Mouse (Mus musculus) G1E-ER4 (cell line): ENCODE measurements around the gene Impdh2. TPM values are rescaled to one million over a fixed set of nuclear protein-coding genes. Genes with fewer than 3 reads are reported as not detected.

ENCODE experiments used
- GATA1 ChIP-seq: IDR thresholded peaks from one replicate; pipeline ENCODE4 v1.8.0; 2012; ENCODE audit warnings: low read length, inconsistent platforms
- polyA plus RNA-seq: library from polyadenylated mRNA; stranded (reverse); fragments of >175 nt; gene quantifications from 2 replicates; pipeline ENCODE4 v1.2.3, GENCODE M21; 2012

The Impdh2 gene
- polyA plus RNA-seq, 1 experiment = 146 TPM

- no peak for TF ChIP-seq GATA1
Observed at GRCm38 (mm10) chr9:108577934-108578544, 18.0 kb downstream of the Impdh2 start.

GRCm38 (mm10) chr9:108578545-108579343 is 18.7 kb downstream of the Impdh2 start, which contains the start of gene Wdr6:
Gene Wdr6 (minus strand): TSS chr9:108578739.
- no peak for TF ChIP-seq GATA1

DNA sequence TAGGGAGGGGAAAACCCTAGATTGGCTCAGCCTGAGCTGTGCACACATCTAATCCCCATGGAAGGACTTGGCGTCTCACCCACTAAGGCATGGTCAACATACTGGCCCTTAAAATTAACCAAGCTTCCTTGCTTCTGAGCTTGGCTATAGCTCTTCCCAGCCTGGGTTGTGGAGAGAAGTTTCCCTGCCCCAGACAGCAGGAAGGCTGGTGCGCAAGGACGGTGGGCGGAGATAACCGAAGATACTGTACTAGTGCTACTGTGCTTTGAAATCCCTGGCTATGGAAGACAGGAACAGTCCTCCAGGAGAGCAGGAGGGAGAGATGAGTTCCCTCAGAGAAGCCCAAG is 19.2 kb downstream of the Impdh2 start:
- TF ChIP-seq GATA1 = no peak

DNA sequence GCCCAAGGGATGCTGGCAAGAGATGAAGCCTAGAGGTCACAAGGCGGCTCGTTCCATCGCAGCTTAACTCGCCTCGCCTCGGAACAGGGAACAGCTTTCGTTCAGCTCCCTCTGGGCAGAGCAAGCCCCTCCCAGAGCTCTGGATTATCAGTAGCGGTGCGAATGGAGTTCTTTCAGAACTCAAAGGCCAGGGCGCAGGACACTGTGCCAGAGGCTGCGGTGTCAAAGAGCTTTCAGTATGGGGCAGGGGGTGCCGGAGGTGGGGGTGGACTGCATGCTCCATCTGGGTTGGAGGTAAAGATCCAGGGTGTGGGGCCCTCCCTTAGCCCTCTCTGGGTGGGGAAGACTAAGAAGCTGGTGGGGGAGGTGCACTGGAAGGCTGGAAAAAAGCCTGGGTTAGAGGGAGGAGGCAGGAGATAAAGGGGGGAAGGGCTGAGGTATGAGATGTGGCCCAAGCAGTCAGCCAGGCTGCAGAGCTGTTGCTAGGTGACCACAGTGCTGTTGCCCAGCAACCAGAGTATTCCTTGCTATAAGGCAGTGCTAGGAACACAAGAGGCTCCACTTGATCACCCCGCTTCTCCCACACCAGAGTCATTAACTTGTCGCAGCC is 27.6 kb downstream of the Impdh2 start:
- TF ChIP-seq GATA1 = no peak

GRCm38 (mm10) chr9:108589229-108589628 is 29.1 kb downstream of the Impdh2 start:
- no peak for TF ChIP-seq GATA1

- no peak for TF ChIP-seq GATA1
Observed at GRCm38 (mm10) chr9:108591462-108591861, 31.4 kb downstream of the Impdh2 start.

DNA sequence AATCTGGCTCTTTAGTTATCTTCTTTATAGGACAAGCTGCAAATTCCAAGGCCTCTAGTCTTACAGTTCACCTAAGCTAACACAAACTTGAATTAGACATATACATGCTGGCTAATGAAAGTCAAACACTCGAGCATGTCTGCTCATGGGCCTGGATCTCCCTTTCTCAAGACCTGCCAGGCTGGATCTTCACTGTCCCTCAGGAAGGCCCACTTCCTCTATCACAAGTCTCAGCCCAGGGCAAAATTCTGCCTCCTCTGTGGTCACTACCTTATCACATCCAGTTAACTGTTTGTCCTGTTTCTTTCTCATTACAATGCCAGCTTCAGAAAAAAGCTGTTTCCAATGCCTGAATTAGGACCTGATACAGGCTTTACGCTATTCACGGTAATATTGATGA is 34.3 kb downstream of the Impdh2 start:
- TF ChIP-seq GATA1 = no peak

DNA sequence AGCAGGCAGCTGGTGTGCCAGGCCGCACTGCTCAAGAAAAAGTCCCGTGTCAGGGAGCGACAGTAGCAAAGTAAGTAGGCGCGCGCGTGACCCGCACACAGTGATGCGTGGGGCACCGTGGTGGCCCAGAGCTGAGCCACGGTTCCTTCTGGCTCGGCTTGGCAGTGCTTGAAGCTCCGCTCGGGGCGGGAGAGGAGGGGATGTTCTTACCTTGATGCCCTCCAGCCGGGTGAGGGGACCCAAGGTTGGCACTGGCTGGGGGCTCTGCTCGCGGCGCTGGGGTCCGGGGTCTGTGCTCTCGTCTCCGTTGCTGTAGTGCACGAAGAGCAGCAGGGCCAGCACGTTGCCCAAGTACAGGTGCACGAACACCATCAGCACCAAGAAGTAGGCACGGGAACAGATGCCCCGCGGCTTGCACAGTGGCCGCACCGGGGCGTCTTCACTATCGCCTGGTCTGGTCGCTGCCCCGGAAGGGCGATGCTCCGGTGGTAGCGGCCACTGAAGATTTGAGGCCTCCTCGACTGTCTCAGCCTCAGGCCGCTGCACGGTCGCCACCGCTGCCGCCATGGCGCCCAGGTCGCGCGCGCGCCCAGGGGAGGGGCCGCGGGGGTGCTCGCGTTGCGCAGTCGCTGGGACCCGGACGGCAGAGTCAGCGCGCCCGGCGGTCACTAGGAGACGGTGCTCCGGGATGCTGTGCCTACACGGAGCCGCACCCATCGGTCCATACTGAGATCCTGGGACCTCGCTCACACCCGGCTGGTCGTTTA is 37.1 kb downstream of the Impdh2 start, which contains the start of gene P4htm:
Gene P4htm, minus strand, starts transcription at position 670 of the 767 bp plus-strand sequence.
- no peak for TF ChIP-seq GATA1

DNA sequence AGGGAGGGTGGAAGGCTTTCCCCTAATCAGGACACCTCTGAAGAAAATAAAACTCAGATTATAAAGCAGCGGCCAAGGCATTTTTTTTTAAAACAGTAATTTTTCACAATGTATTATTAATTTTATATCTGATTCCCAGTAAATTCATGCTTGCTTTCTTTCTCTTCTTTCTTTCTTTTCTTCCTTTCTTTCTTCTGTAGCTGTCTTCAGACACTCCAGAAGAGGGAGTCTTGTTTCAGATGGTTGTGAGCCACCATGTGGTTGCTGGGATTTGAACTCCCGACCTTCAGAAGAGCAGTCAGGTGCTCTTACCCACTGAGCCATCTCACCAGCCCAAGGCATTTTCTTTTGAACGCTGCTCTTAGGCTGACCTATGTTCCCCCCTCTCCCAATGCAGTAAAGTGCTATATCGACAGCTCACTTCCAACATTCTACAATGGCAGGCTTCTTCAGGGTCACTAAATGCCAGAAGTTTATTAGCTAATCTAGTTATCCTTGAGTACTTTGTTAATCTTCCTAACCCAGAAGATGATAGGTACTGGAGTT is 39.0 kb downstream of the Impdh2 start:
- TF ChIP-seq GATA1 = no peak

DNA sequence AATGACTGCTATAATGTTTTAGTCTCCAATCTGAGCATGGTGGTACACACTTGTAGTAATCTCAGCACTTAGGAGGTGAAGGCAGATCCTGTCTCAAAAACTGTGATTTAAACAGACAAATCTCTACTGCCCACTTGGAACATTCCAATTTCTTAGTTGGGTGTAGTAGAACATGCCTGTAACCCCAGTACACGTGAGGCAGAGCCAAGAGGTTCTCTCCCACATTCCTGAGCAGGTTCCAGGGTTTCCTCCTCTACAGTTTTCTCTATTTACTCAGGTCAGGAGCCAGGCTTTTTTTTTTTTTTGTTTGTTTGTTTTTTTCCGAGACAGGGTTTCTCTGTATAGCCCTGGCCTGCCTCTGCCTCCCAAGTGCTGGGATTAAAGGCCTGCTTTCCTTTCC is 39.9 kb downstream of the Impdh2 start:
- no peak for TF ChIP-seq GATA1

GRCm38 (mm10) chr9:108601986-108602385 is 41.9 kb downstream of the Impdh2 start:
- no peak for TF ChIP-seq GATA1

GRCm38 (mm10) chr9:108608889-108609288 is 48.8 kb downstream of the Impdh2 start:
- no peak for TF ChIP-seq GATA1

DNA sequence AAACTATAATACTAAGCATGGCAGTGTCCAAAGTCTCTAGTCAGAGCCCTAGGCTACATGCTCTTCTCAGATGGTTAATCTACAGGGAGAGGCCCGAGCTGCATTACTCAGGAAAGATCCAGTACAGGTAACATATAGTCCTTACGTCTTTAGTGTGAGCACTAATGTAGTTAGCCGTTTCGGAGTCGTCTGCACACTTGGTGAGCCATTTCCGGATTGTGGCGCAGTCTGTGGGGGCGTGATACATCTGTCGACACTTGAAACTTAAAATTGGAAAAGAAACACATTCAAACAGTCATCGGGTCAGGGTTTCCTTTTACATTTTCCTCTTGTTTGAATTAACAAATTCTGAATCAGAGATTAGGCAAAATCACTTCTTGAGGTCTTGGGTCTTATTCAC is 51.4 kb downstream of the Impdh2 start:
- TF ChIP-seq GATA1 = no peak

Other genes starting within 250 kb of the Impdh2 start
- 350 and 513 TPM in 2 replicates for gene Gpx1, start 221.4 kb upstream of the Impdh2 start, polyA plus RNA-seq
- 34.7 and 107 TPM in 2 replicates for gene Usp4, start 212.4 kb upstream of the Impdh2 start, polyA plus RNA-seq
- gene 1700102P08Rik, start 167.5 kb upstream of the Impdh2 start, polyA plus RNA-seq = 0.51 and 0.69 TPM in 2 replicates
- gene Ccdc36, start 131.8 kb upstream of the Impdh2 start, polyA plus RNA-seq = not detected in 2 replicates
- gene BC048562, start 123.8 kb upstream of the Impdh2 start, polyA plus RNA-seq = not detected in 2 replicates
- gene Ccdc71, start 99.8 kb upstream of the Impdh2 start, polyA plus RNA-seq = 26.4 and 34.2 TPM in 2 replicates
- gene Klhdc8b, start 98.7 kb upstream of the Impdh2 start, polyA plus RNA-seq = 195 and 224 TPM in 2 replicates
- gene Lamb2, start 80.5 kb upstream of the Impdh2 start, polyA plus RNA-seq = 0.05 and 0.25 TPM in 2 replicates
- 101 and 102 TPM in 2 replicates for gene Usp19, start 69.7 kb upstream of the Impdh2 start, polyA plus RNA-seq
- 35.0 and 132 TPM in 2 replicates for gene Qars, start 52.6 kb upstream of the Impdh2 start, polyA plus RNA-seq
- 87.8 and 118 TPM in 2 replicates for gene Qrich1, start 43.5 kb upstream of the Impdh2 start, polyA plus RNA-seq
- gene Ndufaf3, start 7.1 kb downstream of the Impdh2 start, polyA plus RNA-seq = 17.2 and 26.6 TPM in 2 replicates
- gene Dalrd3, start 9.6 kb downstream of the Impdh2 start, polyA plus RNA-seq = 76.1 and 91.0 TPM in 2 replicates
- gene Wdr6, start 18.5 kb downstream of the Impdh2 start, polyA plus RNA-seq = 14.2 and 27.4 TPM in 2 replicates
- gene P4htm, start 37.4 kb downstream of the Impdh2 start, polyA plus RNA-seq = 6.3 and 8.0 TPM in 2 replicates
- 126 and 161 TPM in 2 replicates for gene Arih2, start 89.1 kb downstream of the Impdh2 start, polyA plus RNA-seq
- gene Slc25a20, start 101.8 kb downstream of the Impdh2 start, polyA plus RNA-seq = 5.0 and 6.0 TPM in 2 replicates
- 0.02 TPM in 1 of 2 replicates, not detected in the other for gene Prkar2a, start 129.0 kb downstream of the Impdh2 start, polyA plus RNA-seq
- 31.0 and 32.1 TPM in 2 replicates for gene Ip6k2, start 223.5 kb downstream of the Impdh2 start, polyA plus RNA-seq
- gene Nckipsd, start 248.1 kb downstream of the Impdh2 start, polyA plus RNA-seq = 9.7 and 11.5 TPM in 2 replicates